Mouse (Mus musculus): Measurements from ENCODE around the gene Adgrd1.
"Not testable (repeated sequence)": the region's sequence is repeated elsewhere in the genome, so short reads cannot be mapped to it uniquely, and the experiment has no call there.

The Adgrd1 gene

DNA sequence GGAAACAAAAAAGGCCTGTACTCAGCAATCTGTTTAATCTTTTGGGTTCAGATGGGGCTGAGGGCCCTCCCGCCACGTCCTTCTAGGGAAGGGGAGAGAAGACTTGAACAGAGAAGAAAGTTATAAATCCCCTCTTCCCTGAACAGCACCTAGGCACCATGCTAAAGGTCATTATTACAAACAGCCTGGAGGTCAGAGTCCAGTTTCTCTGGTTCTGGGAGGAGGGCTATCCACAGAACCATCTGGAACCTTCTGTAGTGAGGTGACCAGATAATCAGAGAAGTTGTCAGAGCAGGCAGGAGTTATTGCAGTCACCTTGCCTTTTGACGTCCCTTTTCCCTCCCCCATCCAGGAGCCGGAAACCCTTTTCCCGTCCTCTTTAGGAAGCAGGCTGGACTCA lies 2.3 kb upstream of the Adgrd1 start:
- DNase-seq, result no peak

DNA sequence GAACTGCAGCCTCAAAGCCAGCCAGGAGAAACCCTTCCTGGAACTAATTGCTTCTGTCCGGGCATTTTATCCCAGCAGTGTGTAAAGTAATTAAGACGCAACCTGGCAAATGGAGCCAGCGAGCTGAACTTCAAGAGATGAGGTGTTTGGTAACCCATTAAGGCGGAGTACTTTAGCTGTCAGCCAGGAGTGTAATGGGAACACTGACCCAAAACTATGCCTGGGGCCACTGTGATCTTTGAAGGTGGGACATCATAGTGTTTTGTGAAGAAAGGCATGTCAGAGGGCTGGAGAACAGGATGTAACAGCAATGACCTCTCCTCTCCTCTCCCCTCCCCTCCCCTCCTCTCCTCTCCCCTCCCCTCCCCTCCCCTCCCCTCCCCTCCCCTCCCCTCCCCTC lies 7.5 kb downstream of the Adgrd1 start:
- no peak for DNase-seq

DNA sequence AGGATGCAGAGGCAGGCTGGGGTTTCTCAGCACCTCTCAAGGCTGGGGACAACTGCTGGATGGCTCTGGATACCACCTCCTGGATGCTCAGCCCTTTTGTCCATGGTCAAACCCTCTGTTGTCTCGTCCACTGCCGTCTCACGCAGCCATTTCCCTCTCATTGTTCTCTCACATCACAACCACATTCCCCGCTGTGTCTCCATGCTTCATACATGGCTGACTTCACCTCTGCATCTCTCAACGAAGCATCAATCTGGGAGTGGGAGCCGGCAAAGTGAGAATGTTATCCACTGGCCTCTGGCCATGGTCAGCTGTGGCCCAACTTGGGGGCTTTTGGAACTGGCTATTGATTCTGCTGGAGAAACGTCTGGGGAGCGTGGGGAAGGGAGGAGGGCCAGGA lies 15.2 kb downstream of the Adgrd1 start:
- no peak for DNase-seq

DNA sequence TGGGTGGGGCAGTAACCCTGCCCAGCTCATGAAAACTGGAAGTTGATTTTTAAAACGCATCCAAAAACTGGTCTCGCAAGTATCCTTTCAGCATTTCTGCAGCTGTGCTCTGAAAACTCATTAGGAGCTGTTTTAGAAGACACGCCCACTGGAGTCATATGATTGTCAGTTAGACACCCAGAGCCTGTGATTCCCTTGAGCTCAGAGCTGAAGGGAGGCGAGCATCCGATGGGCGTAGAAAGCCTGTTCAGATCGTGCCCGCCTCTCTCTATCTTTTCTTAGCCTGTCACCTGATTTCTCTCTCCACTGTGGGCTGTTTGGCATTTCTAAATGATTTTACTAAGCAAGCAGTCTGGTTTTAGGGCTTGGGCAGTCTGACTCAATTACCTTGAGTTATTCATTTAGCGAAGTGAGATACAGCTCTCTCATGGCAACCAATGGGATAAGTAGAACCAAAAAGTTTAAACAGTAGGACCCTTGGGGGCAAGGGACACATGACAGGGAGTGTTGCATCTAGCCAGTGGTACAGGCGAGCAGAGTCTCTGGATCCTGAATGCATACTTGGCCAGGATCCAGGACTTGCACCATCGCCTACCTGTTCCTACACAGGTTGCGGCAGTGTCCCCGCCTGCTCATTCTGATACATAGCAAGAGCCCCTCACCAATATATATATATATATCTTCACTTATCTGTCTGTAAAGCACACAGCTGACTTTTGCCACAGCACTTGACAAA lies 17.4 kb downstream of the Adgrd1 start:
- DNase-seq, result no peak

DNA sequence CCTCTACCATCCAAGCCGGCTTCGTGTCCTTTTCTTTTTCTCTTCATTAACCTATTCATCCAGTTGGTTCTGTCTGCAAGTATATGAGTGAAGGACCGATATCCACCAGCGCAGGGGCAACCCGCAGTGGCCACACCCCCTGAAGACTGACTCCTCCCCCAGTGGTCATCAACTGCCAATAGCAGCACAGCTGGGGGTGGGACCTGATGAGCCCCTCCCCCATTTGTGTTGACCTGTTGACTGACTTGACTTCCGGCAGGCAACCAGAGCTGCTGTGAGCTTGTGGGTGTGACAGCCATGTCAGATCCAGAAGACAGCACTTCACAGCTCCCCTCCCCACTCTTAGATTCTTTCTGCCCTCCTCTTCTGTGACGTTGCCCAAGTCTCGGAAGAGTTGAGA lies 19.7 kb downstream of the Adgrd1 start:
- no peak for DNase-seq

DNA sequence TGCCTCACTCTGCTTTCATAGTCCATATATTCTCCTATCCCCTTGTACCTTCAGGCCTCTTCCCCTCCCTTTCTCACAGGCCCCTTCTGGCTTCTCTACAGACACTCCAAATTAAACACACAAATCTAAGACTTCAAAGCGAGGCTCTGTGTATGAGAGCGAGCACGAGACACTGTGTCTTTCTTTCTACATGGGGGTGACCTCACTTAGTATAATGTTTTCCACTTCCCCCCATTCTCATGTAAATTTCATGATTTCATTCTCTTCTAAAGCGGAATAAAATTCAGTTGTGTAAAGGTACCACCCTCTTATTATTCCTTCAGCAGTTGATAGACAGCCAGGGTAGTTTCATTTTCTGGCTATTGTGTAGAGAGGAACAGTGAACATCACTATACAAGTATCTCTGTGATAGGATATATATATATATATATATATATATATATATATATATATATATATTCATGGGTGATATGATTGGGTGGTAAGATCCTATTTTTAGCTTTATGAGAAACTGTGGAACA lies 21.1 kb downstream of the Adgrd1 start:
- DNase-seq, result no peak

DNA sequence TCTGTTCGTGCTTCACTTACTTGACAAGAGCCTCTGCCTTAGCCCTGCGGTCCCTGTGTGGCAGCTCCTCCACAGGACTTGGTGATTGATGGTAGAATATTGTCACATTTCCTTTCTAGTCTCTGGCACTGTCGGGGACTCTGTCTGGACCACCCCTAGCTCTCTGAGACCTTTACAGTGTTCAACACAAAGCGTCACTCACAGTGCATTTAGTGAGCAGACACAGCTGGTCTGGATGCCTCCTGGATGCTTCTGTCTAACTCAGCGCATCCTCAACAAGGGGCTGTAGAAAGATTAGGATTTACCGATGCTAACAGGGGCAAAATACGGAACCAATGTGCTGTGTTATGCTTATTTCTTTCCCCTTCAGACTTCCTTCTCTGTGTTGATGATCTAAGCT lies 22.0 kb downstream of the Adgrd1 start:
- no peak for DNase-seq

DNA sequence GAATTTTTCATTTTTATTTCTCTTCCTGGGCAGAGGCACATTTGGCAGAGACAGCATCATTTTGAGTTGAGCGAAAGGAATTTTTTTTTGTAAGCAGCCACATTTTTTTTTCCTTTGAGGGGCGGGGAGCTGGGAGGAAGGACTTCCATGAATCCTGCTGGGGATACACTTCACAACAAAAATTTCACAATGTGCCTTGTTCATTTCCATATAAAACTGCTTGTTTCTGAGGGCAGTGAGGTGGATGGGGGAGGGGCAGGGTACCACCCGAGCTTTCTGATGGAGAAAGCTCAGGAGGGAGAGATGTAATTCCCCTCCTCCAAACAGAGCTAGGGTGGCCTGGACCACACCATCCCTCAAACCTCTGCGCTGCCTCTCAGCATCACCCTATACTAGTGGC lies 22.6 kb downstream of the Adgrd1 start:
- no peak for DNase-seq

DNA sequence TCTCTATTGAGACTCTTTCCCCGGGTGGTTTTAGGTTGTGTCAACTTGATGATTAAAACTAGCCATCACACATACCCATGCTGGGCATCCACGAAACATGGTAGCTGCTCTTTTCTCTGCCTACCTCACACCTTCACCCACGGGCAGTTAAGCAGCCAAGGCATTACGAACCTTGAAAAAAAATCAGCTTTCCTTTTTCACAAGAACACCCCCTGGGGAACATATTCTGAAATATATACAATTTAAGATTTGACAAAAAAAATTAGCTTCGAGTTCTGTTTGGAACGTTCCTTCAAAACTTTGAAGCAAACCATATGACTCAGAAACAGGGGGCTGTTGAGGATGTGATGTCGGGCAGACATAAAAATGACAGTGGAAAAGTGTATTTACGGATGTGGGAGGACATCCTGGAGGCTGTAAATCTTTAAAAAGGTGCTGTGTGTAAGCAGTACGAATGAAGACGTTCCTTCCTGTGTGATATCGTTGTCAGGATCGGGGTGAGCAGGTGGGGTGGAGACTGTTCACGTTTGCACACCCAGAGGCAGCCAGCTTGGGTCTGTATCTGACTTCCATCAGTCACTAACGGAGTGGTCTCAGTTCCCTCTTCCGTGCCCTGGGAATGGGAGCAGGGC lies 25.2 kb downstream of the Adgrd1 start:
- DNase-seq, result no peak

DNA sequence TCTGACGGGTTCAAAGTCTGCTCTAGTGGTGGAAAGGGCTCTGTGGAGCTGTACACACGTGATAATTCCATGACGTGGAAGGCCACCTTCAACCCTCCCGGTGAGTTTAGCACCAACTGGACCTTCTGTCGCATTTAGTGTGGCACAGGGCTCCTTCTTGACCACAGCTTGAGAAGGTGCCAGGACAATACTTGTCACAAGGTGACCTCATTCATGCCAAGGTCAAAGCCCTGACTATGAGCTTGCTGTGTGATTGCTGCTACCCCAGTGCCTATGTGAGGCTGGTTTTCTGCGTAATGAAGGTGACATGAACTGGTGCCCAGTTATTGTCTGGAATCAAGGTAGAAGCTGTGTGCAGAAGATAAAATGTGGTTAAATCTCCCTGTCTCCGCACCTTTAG lies 25.9 kb downstream of the Adgrd1 start:
- DNase-seq, result no peak

DNA sequence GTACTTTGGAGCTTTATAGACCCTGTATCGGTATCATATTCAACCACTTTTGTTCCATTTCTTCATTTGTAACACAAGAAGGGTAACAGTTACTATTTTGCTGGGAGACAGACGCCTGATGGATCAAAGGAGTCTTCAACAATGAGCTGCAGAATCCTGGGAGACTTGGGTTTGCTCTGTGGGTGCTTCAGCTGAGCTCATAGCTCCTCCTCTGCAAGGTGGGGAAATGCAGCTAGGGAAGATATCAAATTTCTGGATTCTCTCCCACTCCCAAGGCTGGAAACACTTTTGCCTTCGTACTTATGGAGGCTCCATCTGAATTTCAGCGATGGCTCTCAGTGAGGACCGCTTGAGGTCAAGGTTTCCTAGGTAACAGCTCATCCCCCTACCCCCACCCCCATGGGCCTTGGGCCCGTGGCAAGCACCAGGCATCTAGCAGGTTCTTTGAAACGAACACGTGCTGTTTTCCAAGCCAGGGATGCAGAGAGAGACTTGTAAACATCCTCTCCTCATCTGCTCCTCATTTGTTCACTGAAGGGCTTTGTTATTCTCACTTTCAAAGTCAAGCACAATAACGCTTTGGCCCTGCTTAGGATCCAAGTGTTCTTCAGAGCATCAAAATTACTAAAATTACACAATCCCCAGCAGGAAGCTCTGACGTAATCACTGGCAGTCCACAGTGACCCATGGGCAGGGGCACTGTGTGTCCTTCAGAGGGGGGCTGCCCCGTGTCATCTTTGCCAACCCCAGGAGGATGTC lies 27.7 kb downstream of the Adgrd1 start:
- DNase-seq, result no peak

DNA sequence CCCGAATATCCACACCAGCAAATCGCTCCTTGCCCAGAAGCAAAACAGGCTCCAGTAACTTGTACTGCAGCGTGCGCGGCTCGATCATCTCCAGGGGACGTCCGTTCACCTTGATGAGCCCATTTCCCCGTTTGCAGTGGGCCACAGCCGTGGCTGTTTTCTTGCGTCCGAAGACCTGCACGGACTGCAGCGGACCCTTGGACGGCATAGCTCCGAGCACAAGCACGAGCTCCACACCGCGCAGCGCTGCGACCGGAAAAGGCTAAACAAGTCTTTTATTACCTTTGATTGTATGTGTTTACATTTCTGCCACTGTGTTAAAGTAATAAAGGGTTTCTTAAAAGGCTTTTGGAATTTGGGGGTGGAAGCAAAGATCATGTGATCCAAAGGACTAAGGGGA lies 31.8 kb downstream of the Adgrd1 start:
- DNase-seq, result not testable (repeated sequence)

DNA sequence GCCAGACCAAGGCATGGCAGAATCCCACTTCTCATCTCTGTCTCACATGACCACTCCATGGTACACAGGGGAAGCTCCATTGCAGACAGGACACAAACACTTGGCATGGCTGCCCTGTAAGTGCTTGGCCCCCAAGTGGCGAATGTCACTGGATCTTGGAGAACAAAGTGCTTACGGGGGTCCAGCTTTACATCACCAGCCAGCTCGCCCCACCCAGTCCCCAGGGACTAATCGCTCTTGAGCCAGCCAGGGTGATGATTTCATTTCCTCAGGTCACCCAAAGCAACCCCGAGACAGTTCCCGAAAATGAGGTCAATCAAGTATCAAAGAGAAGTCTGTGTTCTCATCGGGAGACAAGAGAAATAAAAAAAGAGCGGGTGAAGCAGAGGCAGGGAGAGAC lies 33.8 kb downstream of the Adgrd1 start:
- DNase-seq, result no peak

DNA sequence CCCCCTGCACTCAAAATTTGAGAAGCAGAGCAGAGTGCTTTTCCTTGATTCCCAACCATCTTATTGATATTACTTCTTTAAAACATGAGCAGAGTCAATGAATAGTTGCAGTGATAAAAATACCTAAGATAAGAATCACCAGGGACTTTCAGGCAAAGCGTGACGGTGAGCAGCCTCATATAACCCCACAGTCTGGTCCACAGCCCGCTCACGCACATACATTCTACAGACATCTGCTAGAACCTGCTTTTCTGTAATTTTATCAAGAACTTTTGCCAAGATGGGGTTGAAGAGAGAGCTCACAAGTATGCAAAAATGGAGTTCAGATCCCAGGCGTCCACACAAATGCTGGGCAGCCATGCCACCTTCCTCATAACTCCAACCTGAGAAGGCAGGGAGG lies 40.9 kb downstream of the Adgrd1 start:
- DNase-seq, result no peak

DNA sequence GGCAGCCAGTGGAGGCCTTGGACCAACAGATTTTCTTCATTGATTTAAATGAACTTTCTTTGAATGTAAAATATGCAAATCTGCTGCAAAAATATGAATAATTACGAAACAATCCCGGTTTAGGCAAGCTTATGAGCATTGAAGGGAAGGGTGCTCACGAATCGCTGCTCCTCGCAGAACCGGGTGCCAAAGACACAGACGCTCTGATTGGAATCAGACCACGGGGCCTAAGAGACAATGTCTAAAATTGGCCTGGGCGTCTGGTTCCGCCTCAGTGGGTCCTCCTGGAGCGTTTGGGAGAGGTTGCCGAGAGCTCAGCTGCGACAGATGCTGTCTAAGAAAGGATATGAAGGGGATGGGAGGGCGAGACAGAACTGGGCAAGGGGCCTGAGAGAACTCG lies 42.0 kb downstream of the Adgrd1 start:
- no peak for DNase-seq

DNA sequence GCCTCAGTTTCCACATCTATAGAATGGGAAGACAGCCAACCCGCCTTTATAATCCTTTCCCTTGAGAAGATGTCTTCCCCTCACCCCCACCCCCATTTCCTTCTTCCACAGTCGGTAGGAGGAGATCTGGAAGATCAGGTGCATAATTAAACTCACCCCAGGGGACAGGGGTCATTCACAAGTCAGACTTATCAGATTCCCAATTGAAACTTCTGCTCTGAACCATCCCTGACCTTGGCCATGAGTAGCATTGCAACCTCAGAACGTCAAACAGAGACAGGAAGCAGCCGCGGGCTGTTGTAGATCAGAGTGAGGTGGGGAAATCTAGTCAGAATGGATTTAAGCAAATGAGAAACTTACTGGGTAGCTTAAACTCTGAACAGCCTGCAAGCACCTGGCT lies 46.3 kb downstream of the Adgrd1 start:
- DNase-seq, result no peak

DNA sequence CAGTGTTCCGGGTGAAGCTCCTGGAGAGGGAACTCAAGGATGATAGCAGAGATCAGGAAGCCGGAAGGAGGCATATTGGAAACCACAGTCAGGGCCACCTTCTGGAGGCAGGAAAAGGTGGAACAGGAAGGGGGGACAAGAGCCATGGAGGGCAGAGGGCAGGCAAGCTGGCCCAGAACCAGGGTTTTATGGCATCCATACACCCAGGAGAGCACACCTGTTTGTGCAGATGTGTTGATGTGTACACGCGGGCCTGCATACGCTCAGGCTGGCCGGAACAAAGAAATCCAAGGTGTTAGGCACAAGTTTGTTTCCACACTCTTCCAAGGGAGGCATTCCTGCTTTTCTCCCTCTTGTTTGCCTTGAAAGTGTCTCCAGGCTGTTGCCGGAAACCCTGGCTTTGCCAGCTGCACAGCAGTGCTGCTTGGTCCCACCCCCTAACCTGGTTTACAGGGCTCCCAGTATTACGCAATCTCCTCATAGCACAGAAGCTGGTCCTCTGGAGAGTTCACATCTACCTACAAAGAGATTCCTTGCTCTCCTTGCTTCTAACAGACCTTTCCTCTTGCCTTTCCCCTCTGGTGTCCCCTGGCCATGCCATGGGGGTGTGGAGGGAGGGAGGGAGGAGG lies 48.9 kb downstream of the Adgrd1 start:
- DNase-seq, result no peak

DNA sequence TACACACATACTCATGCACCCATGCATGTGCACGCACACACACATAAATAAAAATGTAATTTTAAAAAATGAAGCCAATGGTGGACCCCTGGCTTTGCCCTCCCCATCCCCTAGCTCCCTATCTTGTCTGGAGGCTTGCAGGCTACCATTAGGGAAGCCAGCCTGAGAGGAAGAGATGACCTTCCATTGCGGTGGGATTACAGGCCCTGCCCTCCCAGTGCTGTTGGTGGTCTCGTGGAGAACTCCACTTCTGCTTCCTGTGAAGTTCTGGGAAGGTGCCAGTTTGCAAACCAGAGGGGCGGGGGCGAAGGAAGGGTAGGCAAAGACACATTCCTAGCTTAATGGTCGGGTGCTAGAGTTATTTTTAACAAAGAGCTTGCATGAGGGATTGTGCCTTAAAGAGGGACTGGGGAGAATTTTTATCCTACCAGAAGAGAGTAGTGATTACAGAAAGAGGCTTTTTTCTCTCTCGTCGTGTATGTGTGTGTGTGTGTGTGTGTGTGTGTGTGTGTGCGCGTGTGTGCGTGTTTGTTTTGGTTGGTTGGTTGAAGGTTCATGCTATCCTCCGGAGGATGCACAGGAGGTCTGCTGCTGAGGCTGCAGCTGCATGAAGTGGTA lies 50.5 kb downstream of the Adgrd1 start:
- no peak for DNase-seq

DNA sequence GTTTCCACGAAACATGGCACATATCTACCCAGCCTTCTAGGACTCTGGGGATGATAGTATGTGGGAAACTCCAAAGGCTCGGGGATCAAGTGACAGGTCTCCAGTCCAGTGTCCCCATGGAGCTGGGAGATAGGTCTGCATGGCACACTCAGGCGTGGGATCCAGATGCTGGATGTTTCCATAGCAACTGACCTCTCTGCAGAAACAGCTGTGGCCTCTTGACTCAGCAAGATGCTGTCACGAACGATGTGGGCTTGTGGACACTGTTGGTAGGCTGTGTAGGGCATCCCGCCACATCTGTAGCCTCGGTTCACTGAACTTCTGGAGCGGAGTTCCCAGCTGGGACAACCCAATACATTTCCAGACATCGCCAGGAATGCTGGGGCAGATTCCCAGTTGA lies 51.9 kb downstream of the Adgrd1 start:
- no peak for DNase-seq

DNA sequence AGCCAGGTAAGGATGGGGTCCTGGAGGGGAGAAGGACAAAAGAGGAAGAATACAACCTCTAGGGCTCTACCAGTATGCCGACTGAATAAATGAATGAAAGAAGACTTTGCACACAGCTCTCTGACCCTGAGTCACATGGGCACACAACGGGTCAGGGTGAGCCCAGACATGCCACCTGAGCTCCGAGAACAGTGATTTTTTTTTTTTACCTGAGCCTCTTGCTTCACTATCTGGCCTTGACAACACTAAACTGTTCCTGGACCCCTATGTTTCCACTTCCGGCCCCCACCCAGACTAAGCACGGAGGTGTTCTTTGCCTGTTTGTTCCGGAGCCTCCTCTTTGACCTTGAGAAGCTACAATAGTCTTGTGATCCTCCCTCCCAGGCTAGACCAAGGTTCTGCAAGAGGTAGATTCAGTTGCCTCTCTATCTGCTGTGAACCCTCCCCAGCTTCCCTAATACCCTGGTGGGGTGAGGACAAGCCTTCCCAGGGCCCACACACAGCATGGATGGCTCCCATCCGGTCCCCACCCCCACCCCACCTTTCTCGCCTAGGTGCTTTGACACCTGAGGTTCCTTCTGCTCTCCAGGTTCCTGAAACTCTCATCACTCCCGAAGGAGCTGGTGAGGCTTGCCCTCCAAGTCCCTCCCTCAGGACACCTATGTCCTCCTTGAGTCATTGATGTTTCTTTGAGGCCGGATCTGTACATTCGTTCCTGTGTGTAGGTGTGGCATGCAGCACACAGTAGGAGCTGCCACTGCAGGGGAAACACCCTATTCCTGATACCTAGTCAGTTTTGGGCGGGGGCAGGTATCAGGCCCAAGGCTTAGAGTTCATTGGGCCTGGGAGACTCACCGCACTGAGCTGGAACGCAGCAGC lies 58.7 kb downstream of the Adgrd1 start:
- no peak for DNase-seq

DNA sequence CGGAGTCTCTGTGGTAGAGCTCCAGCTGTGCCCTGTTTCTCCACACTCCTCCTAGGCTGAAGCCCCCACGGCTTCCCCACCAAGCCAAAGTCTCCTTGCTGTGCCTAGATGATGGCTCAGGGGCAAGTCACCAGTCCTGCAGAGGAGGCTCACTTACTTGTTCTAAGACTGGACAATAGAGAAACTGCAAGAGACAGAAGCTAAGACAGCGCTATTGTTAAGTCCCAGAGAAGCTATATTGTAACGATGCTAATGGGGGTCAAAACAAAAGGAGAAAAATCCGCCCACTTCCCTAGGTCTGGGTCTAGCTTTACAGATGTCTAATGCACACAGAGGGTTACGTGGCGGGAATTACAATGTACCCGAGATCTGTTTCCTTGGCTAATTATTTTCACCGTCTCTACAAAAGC lies 59.4 kb downstream of the Adgrd1 start:
- no peak for DNase-seq

Measured in thymus, postnatal 4 days (tissue).